8 mouse cellular contexts compared by ENCODE assay signal in genomic region chr15:77835930-77836653, GRCm38 (mm10). TPM values are rescaled to one million over a fixed set of nuclear protein-coding genes. Genes with fewer than 3 reads are reported as not detected.
A peak's percentile ranks its signal among the peaks of the same experiment; 100 is the strongest.
DNase-seq lines count a peak whose midpoint lies in the region; ATAC-seq and TF ChIP-seq lines count a peak whose summit lies in the region.

No protein-coding gene starts in this region.

- no peak overlapping the region for H3K9ac ChIP-seq in limb, embryonic 15.5 days
- H3K9ac ChIP-seq in neural tube, embryonic 15.5 days (replicated peaks): no peak overlapping the region

- H3K36me3 ChIP-seq in kidney, adult 2 months (ENCODE audit: control insufficient read depth, insufficient read depth, low read length): no peaks in the 10 kb centered on the region
- peaks cover 75% of the 10 kb centered on the region for H3K36me3 ChIP-seq in G1E (replicated peaks)
- H3K36me3 ChIP-seq in embryonic facial prominence, embryonic 10.5 days (replicated peaks): peaks cover 28% of the 10 kb centered on the region
- 0 out of 2 replicates have a peak, but pooled peaks cover 7% of the 10 kb centered on the region for H3K36me3 ChIP-seq in limb, embryonic 15.5 days
- H3K36me3 ChIP-seq in neural tube, embryonic 15.5 days: 0 out of 2 replicates have a peak, but pooled peaks cover 3% of the 10 kb centered on the region

- H3K27ac ChIP-seq in kidney, adult 2 months (ENCODE audit: insufficient read depth, low read depth, low read length): peak overlapping the region; percentile 41
- H3K27ac ChIP-seq in embryonic facial prominence, embryonic 10.5 days (replicated peaks): peak overlapping the region; percentile 62
- peak overlapping the region; percentile 67 for H3K27ac ChIP-seq in limb, embryonic 15.5 days
- no peak overlapping the region for H3K27ac ChIP-seq in neural tube, embryonic 15.5 days (replicated peaks)

- 26% methylated on average over 9 of the region's 9 CpGs for WGBS in kidney, adult 2 months
- WGBS in embryonic facial prominence, embryonic 10.5 days: 37% methylated on average over 9 of the region's 9 CpGs
- WGBS in limb, embryonic 15.5 days: 28% methylated on average over 9 of the region's 9 CpGs
- WGBS in neural tube, embryonic 15.5 days: 63% methylated on average over 9 of the region's 9 CpGs

- H3K27me3 ChIP-seq in kidney, adult 2 months (replicated peaks; ENCODE audit: control insufficient read depth, insufficient read depth, low read length): no peaks in the 10 kb centered on the region
- no peaks in the 10 kb centered on the region for H3K27me3 ChIP-seq in G1E (ENCODE audit: insufficient read depth, low read length)
- no peaks in the 10 kb centered on the region for H3K27me3 ChIP-seq in embryonic facial prominence, embryonic 10.5 days (replicated peaks; ENCODE audit: low read depth, poor library complexity, severe bottlenecking)
- no peaks in the 10 kb centered on the region for H3K27me3 ChIP-seq in limb, embryonic 15.5 days
- no peaks in the 10 kb centered on the region for H3K27me3 ChIP-seq in neural tube, embryonic 15.5 days (replicated peaks)

- no peak for DNase-seq in kidney, adult 2 months
- DNase-seq in kidney, adult 8-10 months: no peak
- no peak for DNase-seq in G1E (ENCODE audit: low spot score)
- peak; percentile 47 for DNase-seq in embryonic facial prominence, embryonic 10.5 days (ENCODE audit: low spot score)
- DNase-seq in testis, postnatal 10 days (ENCODE audit: low spot score): no peak

- no peak overlapping the region for H3K4me3 ChIP-seq in kidney, adult 2 months (ENCODE audit: insufficient read depth, low read depth, low read length)
- peak overlapping the region; percentile 7; the same call in 1 of the 2 replicates for H3K4me3 ChIP-seq in G1E (ENCODE audit: low read depth, low read length)
- peak overlapping the region; percentile 19; the same call in 1 of the 2 replicates for H3K4me3 ChIP-seq in embryonic facial prominence, embryonic 10.5 days
- no peak overlapping the region for H3K4me3 ChIP-seq in limb, embryonic 15.5 days
- H3K4me3 ChIP-seq in neural tube, embryonic 15.5 days (replicated peaks): no peak overlapping the region

- H3K9me3 ChIP-seq in G1E (replicated peaks): no peaks in the 10 kb centered on the region
- H3K9me3 ChIP-seq in embryonic facial prominence, embryonic 10.5 days: no peaks in the 10 kb centered on the region
- H3K9me3 ChIP-seq in limb, embryonic 15.5 days: no peaks in the 10 kb centered on the region
- H3K9me3 ChIP-seq in neural tube, embryonic 15.5 days (replicated peaks): no peaks in the 10 kb centered on the region

- H3K4me2 ChIP-seq in limb, embryonic 15.5 days: peak overlapping the region; percentile 3; the same call in 1 of the 2 replicates
- H3K4me2 ChIP-seq in neural tube, embryonic 15.5 days: no peak overlapping the region

- no peak for TF ChIP-seq CTCF in kidney, adult 2 months (conservative IDR thresholded peaks at IDR 0.05; ENCODE audit: insufficient read depth, insufficient read length, low read depth, low read length)
- TF ChIP-seq CTCF in G1E (IDR thresholded peaks at IDR 0.05; ENCODE audit: low read depth, low read length): no peak

- peaks cover 70% of the 10 kb centered on the region for H3K4me1 ChIP-seq in kidney, adult 2 months (ENCODE audit: control insufficient read depth, insufficient read depth, low read length)
- peaks cover 91% of the 10 kb centered on the region for H3K4me1 ChIP-seq in G1E (ENCODE audit: insufficient read depth, low read depth, low read length)
- H3K4me1 ChIP-seq in embryonic facial prominence, embryonic 10.5 days: peaks cover 70% of the 10 kb centered on the region
- peaks cover 76% of the 10 kb centered on the region for H3K4me1 ChIP-seq in limb, embryonic 15.5 days
- H3K4me1 ChIP-seq in neural tube, embryonic 15.5 days: peaks cover 52% of the 10 kb centered on the region

- no peak for TF ChIP-seq POLR2A in kidney, adult 2 months (IDR thresholded peaks at IDR 0.05; ENCODE audit: low read depth, low read length)

- no peak for ATAC-seq in G1E (ENCODE audit: extremely low read depth, insufficient number of reproducible peaks, low FRiP score, poor library complexity, severe bottlenecking)
- peak; percentile 66 for ATAC-seq in limb, embryonic 15.5 days (ENCODE audit: insufficient number of reproducible peaks, low FRiP score, low TSS enrichment, low read depth)
- no peak for ATAC-seq in neural tube, embryonic 15.5 days (ENCODE audit: low FRiP score)
- no peak for ATAC-seq in inflammation-experienced regulatory T-cells, adult 6 months

RNA-seq across cellular contexts. Expression of gene Myh9, which starts 5.9 kb away (rescaled TPM):
- polyA plus RNA-seq in kidney, adult 2 months (2012; rRNA removed): 57.7 and 64.1 TPM in 2 replicates
- total RNA-seq in G1E (2014; fragmentation: Nextera tagmentation) (151 and 171 TPM in 2 replicates), G1E (2017) (94.4 and 132 TPM in 2 replicates)
- polyA plus RNA-seq in G1E (2012): 197 and 198 TPM in 2 replicates
- 45.7 and 46.9 TPM in 2 replicates for polyA plus RNA-seq in embryonic facial prominence, embryonic 10.5 days (2016; fragmentation: Nextera tagmentation; extraction: Ambion mirVana)
- polyA plus RNA-seq in limb, embryonic 15.5 days (2015; fragmentation: Nextera tagmentation; extraction: Ambion mirVana): 39.9 and 44.1 TPM in 2 replicates
- 9.6 and 17.7 TPM in 2 replicates for polyA plus RNA-seq in neural tube, embryonic 15.5 days (2015; fragmentation: Nextera tagmentation; extraction: Ambion mirVana)
- 100 to 1,000 TPM; 218 to 293 (median 259) TPM for polyA plus RNA-seq in inflammation-experienced regulatory T-cells, adult 6 months (2017; shearing (Covaris generic))

Comparison
In these comparisons a context has a peak if more than half of its experiments do, and no peak if none do; other contexts are left out.
1. H3K4me3 ChIP-seq: peak in G1E (single experiment) and embryonic facial prominence, embryonic 10.5 days (single experiment); none in kidney, adult 2 months (single experiment), limb, embryonic 15.5 days (single experiment) and neural tube, embryonic 15.5 days (single experiment).